Mouse (Mus musculus): ENCODE results near the gene Gpm6a.

DNA sequence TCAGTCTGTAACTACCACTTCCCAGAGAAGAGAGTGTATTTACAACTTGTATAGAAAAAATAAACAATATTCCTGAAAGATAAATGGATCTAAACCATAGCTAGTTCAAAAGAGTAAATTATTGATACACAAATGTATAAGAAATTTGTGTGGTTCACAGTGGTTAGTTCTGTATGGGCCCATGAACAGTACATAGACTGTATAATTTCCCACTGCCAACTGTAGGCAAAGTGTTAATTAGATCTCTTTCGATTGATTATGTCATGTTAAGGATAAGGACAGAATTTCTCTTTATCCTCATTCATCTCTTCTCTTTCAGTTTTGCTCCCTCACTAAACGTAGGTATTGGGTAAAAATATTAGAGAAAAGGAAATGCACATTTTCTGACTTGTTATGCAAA is 148.4 kb downstream of the Gpm6a start:
- TF ChIP-seq SIN3A (IDR thresholded peaks at IDR 0.05; ENCODE audit: low read length) (no peak), CTCF (IDR thresholded peaks at IDR 0.05 in 2 of 3, conservative IDR thresholded peaks at IDR 0.05 in 1 of 3; ENCODE audit: control insufficient read depth in 1 of 3, insufficient read depth in 1 of 3, low read depth in 2 of 3, low read length in 3 of 3, poor library complexity in 1 of 3, severe bottlenecking in 1 of 3) (no peak), EP300 (IDR thresholded peaks at IDR 0.05; ENCODE audit: low read depth in 1 of 2, low read length in 2 of 2) (no peak), ZC3H11A (IDR thresholded peaks at IDR 0.05; ENCODE audit: low read depth, low read length) (no peak), MAX (IDR thresholded peaks at IDR 0.05; ENCODE audit: low read length) (no peak)

Measured in MEL (cell line).